Mouse (Mus musculus): Measurements from ENCODE around the gene Luzp1. TPM values are rescaled to one million over a fixed set of nuclear protein-coding genes. Genes with fewer than 3 reads are reported as not detected.
A peak's percentile ranks its signal among the peaks of the same experiment; 100 is the strongest.

Gene Luzp1
- polyA plus RNA-seq, 1 experiment from 2014 or later = 79.1 TPM

DNA sequence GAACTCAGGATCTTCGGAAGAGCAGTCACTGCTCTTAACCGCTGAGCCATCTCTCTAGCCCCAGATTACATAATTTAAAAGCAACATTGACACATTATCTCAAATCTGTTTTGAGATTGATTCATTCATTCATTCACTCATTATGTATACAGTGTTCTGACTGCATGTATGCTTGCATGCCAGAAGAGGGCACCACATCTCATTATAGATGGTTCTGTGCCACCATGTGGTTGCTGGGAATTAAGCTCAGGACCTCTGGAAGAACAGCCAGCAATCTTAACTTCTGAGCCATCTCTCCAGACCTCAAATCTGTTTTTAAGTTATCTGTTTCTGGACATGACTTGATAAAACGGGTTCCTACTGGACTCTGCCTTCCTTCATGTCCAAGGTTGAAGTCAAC is 130.3 kb downstream of the Luzp1 start:
- H3K27ac ChIP-seq = no peak overlapping the region
- over 99% methylated on average over 3 of the region's 3 CpGs for WGBS
- ATAC-seq = no peak
- H3K9me3 ChIP-seq = no peaks in the 10 kb centered on the region
- peaks cover 36% of the 10 kb centered on the region for H3K4me1 ChIP-seq (replicated peaks)
- no peaks in the 10 kb centered on the region for H3K27me3 ChIP-seq
- no peaks in the 10 kb centered on the region for H3K36me3 ChIP-seq
- peak overlapping the region; percentile 77 for H3K4me2 ChIP-seq (replicated peaks)
- no peak overlapping the region for H3K9ac ChIP-seq (replicated peaks)
- 0 out of 2 replicates have a peak overlapping the region, but pooled peaks have one; percentile 99 for H3K4me3 ChIP-seq (replicated peaks)

DNA sequence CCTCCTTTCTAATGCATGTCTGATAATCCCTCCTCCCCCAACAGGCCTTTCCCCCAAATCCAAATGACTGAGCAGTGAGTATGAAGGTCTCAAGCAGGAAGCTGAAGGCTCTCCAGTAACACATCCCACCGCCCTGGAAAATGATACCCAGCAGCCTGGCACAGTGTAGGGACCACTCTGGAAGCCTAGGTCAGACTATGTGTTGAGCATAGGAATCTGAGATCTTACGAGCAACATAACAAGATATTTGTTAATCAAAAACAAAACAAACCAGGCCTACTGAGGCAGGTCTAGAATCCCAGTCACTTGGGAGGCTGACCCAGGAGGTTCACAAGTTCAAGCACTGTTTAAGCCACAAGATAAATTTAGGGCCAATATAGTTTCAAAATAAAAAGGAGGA is 131.0 kb downstream of the Luzp1 start:
- 85% methylated on average over 2 of the region's 2 CpGs for WGBS
- ATAC-seq = no peak
- peak overlapping the region; percentile 99 for H3K4me3 ChIP-seq (replicated peaks)

DNA sequence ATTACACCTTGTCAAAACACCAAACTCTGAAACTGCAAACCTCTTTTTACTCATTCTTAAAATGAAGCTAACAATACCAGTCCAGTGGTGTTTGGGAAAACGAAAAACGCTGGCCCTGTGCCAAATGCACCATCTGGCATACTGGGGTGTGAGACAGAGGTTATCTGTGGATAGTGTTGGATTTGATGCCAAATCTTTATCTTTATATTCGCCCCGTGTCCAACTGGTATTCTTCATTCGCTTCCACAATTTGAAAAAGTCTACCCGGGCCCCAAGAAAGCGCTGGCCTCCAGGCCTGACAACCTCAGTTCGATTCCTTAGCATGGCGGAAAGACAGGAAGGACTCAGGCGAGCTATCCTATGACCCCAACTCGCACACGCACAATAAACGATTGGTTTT is 131.9 kb downstream of the Luzp1 start:
- Histone ChIP-seq H3K4me2 (replicated peaks) (peak overlapping the region; percentile 77), H3K9ac (replicated peaks) (peak overlapping the region; percentile 99), H3K27me3 (no peaks in the 10 kb centered on the region), H3K9me3 (no peaks in the 10 kb centered on the region), H3K4me1 (replicated peaks) (peaks cover 31% of the 10 kb centered on the region), H3K27ac (peak overlapping the region; percentile 97), H3K4me3 (replicated peaks) (peak overlapping the region; percentile 99), H3K36me3 (no peaks in the 10 kb centered on the region)
- WGBS = under 1% methylated on average over 13 of the region's 13 CpGs
- ATAC-seq = no peak

More for the DNA sequence above, 131.0 kb downstream of the Luzp1 start:
- Histone ChIP-seq H3K36me3 (no peaks in the 10 kb centered on the region), H3K4me2 (replicated peaks) (peak overlapping the region; percentile 77), H3K27ac (no peak overlapping the region), H3K9ac (replicated peaks) (peak overlapping the region; percentile 99), H3K27me3 (no peaks in the 10 kb centered on the region), H3K9me3 (no peaks in the 10 kb centered on the region), H3K4me1 (replicated peaks) (peaks cover 31% of the 10 kb centered on the region)

DNA sequence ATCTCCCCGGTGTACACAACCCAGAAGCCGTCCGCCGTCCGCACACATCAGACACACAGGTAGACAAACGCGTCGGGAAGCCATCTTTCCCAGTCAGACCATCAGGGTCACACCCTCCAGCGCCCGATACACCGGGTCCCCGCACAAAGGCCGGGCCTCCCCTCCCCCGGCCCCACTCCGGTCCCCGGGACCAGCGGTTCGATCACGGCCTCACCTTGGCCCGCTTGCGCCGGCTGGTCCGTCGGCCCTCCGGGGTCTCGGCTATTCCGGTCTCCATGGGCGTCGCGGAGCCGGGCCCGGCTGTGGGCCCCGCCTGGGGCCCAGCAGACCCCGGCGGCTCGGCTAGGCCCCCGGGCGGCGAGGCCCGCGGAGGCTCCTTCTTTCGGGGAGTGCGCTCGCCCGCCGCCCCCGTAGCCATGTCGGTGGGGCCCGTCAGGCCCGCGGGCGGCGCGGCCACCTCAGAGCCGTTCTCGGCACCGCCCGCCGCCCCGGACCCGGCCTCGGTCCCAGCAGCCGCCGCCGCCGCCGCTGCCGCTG is 132.5 kb downstream of the Luzp1 start:
- Histone ChIP-seq H3K4me3 (replicated peaks) (peak overlapping the region; percentile 99), H3K4me1 (replicated peaks) (peaks cover 31% of the 10 kb centered on the region), H3K27me3 (no peaks in the 10 kb centered on the region), H3K36me3 (no peaks in the 10 kb centered on the region), H3K4me2 (replicated peaks) (peak overlapping the region; percentile 77), H3K27ac (peak overlapping the region; percentile 97), H3K9me3 (no peaks in the 10 kb centered on the region), H3K9ac (replicated peaks) (peak overlapping the region; percentile 99)
- WGBS = under 1% methylated on average over 64 of the region's 68 CpGs
- ATAC-seq = peak; percentile 80

DNA sequence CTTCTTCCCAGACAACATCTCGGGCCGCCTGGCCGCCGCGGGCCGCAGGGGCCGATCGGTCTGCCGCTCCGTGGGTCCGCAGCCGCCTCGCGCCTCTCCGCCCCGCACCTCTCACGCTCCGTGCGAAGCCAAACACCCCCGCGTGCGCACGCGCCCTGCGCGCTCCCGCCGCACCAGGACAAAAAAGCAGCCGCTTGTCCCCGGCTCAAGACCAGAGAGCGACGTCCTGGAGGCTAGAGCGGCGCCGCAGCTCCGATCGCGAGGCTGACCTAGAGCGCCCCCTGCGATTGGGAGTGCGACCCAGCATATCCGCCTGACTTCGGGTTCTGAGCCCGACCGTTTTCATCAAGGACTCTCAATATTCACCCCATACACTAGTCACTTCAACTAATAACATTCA is 133.0 kb downstream of the Luzp1 start, which contains the start of gene Kdm1a:
Gene Kdm1a (minus strand): TSS at position 156 of the 400 bp plus-strand sequence.
- WGBS = under 1% methylated on average over 32 of the region's 45 CpGs
- Histone ChIP-seq H3K9ac (replicated peaks) (peak within 1 kb of the TSS; percentile 99), H3K4me2 (replicated peaks) (peak within 1 kb of the TSS; percentile 77), H3K9me3 (no peaks in the 10 kb centered on the region), H3K4me1 (replicated peaks) (peaks cover 29% of the 10 kb centered on the region), H3K36me3 (no peaks in the 10 kb centered on the region), H3K27me3 (no peaks in the 10 kb centered on the region), H3K27ac (peak within 1 kb of the TSS; percentile 97), H3K4me3 (replicated peaks) (peak within 1 kb of the TSS; percentile 99)
- peak; percentile 92 for ATAC-seq

Other genes starting within 250 kb of the Luzp1 start
- gene Tcea3, start 222.0 kb upstream of the Luzp1 start, polyA plus RNA-seq (2015; fragmentation: Nextera tagmentation; extraction: Ambion mirVana) = 0.87 and 1.1 TPM in 2 replicates
- 39.5 and 40.7 TPM in 2 replicates for gene Zfp46, start 185.1 kb upstream of the Luzp1 start, polyA plus RNA-seq (2015; fragmentation: Nextera tagmentation; extraction: Ambion mirVana)
- gene Hnrnpr, start 158.8 kb upstream of the Luzp1 start, polyA plus RNA-seq (2015; fragmentation: Nextera tagmentation; extraction: Ambion mirVana) = 254 and 270 TPM in 2 replicates
- 0.19 and 0.52 TPM in 2 replicates for gene Htr1d, start 46.2 kb upstream of the Luzp1 start, polyA plus RNA-seq (2015; fragmentation: Nextera tagmentation; extraction: Ambion mirVana)
- gene 6030445D17Rik, start 7.5 kb upstream of the Luzp1 start, polyA plus RNA-seq (2015; fragmentation: Nextera tagmentation; extraction: Ambion mirVana) = 0.12 TPM in 1 of 2 replicates, not detected in the other
- 81.0 and 94.8 TPM in 2 replicates for gene Kdm1a, start 133.0 kb downstream of the Luzp1 start, polyA plus RNA-seq (2015; fragmentation: Nextera tagmentation; extraction: Ambion mirVana)
- gene Tex46, start 140.7 kb downstream of the Luzp1 start, polyA plus RNA-seq (2015; fragmentation: Nextera tagmentation; extraction: Ambion mirVana) = not detected in 2 replicates
- gene Lactbl1, start 152.9 kb downstream of the Luzp1 start, polyA plus RNA-seq (2015; fragmentation: Nextera tagmentation; extraction: Ambion mirVana) = 0.09 TPM in 1 of 2 replicates, not detected in the other

Data from midbrain, embryonic 13.5 days (tissue).